Mouse (Mus musculus) hindbrain, embryonic 14.5 days (tissue): Measurements from ENCODE around the gene Brca2. TPM values are rescaled to one million over a fixed set of nuclear protein-coding genes. Genes with fewer than 3 reads are reported as not detected.

Source experiments
- ATAC-seq: fragments of 200-750 bp; cut with Nextera tagmentation; 2 replicates; pipeline ENCODE4 v1.8.0; 2017; ENCODE audit warnings: moderate number of reproducible peaks, mild to moderate bottlenecking, moderate TSS enrichment, moderate library complexity; ENCODE audit not compliant: low FRiP score
- DNase-seq: peaks from one replicate; pipeline ENCODE4 v3.0.0-alpha.2; 2015; ENCODE audit warnings: low spot score
- H3K27ac ChIP-seq: fragments of 300-500 bp; sonication (generic); 2 replicates; pipeline ENCODE4 v1.5.1; 2014; ENCODE audit warnings: mild to moderate bottlenecking, moderate library complexity
- H3K27me3 ChIP-seq: fragments of 300-500 bp; sonication (generic); 2 replicates; pipeline ENCODE4 v1.6.1; 2014; ENCODE audit warnings: mild to moderate bottlenecking, low read length, mixed read lengths; ENCODE audit not compliant: control insufficient read depth, insufficient read depth
- H3K36me3 ChIP-seq: fragments of 300-500 bp; sonication (generic); replicated peaks from 2 replicates; pipeline ENCODE4 v1.6.1; 2014; ENCODE audit not compliant: control insufficient read depth, insufficient read depth
- H3K4me1 ChIP-seq: fragments of 300-500 bp; sonication (generic); replicated peaks from 2 replicates; pipeline ENCODE4 v1.6.1; 2014; ENCODE audit warnings: antibody characterized with exemption, low read length, mixed read lengths; ENCODE audit not compliant: control insufficient read depth, insufficient read depth
- H3K4me2 ChIP-seq: fragments of 300-500 bp; sonication (generic); replicated peaks from 2 replicates; pipeline ENCODE4 v1.6.1; 2014; ENCODE audit warnings: mild to moderate bottlenecking, moderate library complexity
- H3K4me3 ChIP-seq: fragments of 300-500 bp; sonication (generic); replicated peaks from 2 replicates; pipeline ENCODE4 v1.5.1; 2014; ENCODE audit warnings: mild to moderate bottlenecking, low read length
- H3K9ac ChIP-seq: fragments of 300-500 bp; sonication (generic); 2 replicates; pipeline ENCODE4 v1.6.1; 2014
- H3K9me3 ChIP-seq: fragments of 300-500 bp; sonication (generic); 2 replicates; pipeline ENCODE4 v1.6.1; 2016; ENCODE audit warnings: low read length; ENCODE audit not compliant: control insufficient read depth
- WGBS: fragments of 180-500 bp; shearing (Covaris S2); extraction: QIAGEN DNeasy Blood & Tissue Kit; methylation state at CpG from one replicate; pipeline ENCODE4 v1.1.7; 2014; 5-methylcytosine and 5-hydroxymethylcytosine counted together
- polyA plus RNA-seq: library from polyadenylated mRNA; unstranded; fragments of >200 nt; fragmentation: Nextera tagmentation; extraction: Ambion mirVana; gene quantifications from 2 replicates; pipeline ENCODE4 v1.2.1, GENCODE M21; 2014

The Brca2 gene
- polyA plus RNA-seq, 1 experiment from 2014 or later, result 10.9 TPM

GRCm38 (mm10) chr5:150601441-150602230 lies 79.2 kb downstream of the Brca2 start:
- 56% methylated on average over 14 of the region's 14 CpGs for WGBS
- no peaks in the 10 kb centered on the region for H3K9me3 ChIP-seq
- H3K27ac ChIP-seq, result peak overlapping the region; percentile 41; the same call in 1 of the 2 replicates

GRCm38 (mm10) chr5:150606131-150606530 lies 83.7 kb downstream of the Brca2 start:
- no peaks in the 10 kb centered on the region for H3K9me3 ChIP-seq
- WGBS, result 97% methylated on average over 6 of the region's 6 CpGs
- H3K27ac ChIP-seq, result no peak overlapping the region
- no peak for ATAC-seq
- no peak overlapping the region for H3K4me3 ChIP-seq
- no peak for DNase-seq
- peaks cover 27% of the 10 kb centered on the region for H3K36me3 ChIP-seq
- no peak overlapping the region for H3K9ac ChIP-seq
- H3K4me1 ChIP-seq, result no peaks in the 10 kb centered on the region
- H3K4me2 ChIP-seq, result no peak overlapping the region
- no peaks in the 10 kb centered on the region for H3K27me3 ChIP-seq

More at GRCm38 (mm10) chr5:150601441-150602230, 79.2 kb downstream of the Brca2 start:
- Histone ChIP-seq H3K27me3 (peaks cover 3% of the 10 kb centered on the region; the same call in 1 of the 2 replicates), H3K9ac (no peak overlapping the region), H3K4me3 (no peak overlapping the region), H3K4me2 (no peak overlapping the region), H3K4me1 (no peaks in the 10 kb centered on the region), H3K36me3 (peaks cover 11% of the 10 kb centered on the region; the same call in 1 of the 2 replicates)
- ATAC-seq, result peak; percentile 62
- no peak for DNase-seq

GRCm38 (mm10) chr5:150607631-150608030 lies 85.2 kb downstream of the Brca2 start:
- Histone ChIP-seq H3K4me1 (no peaks in the 10 kb centered on the region), H3K27me3 (no peaks in the 10 kb centered on the region), H3K9me3 (no peaks in the 10 kb centered on the region), H3K36me3 (peaks cover 27% of the 10 kb centered on the region), H3K4me3 (no peak overlapping the region), H3K9ac (no peak overlapping the region), H3K27ac (no peak overlapping the region), H3K4me2 (no peak overlapping the region)
- 96% methylated on average over 8 of the region's 8 CpGs for WGBS
- DNase-seq, result no peak
- no peak for ATAC-seq

GRCm38 (mm10) chr5:150611136-150611535 lies 88.7 kb downstream of the Brca2 start:
- Histone ChIP-seq H3K9me3 (no peaks in the 10 kb centered on the region), H3K4me2 (no peak overlapping the region), H3K9ac (no peak overlapping the region), H3K36me3 (peaks cover 19% of the 10 kb centered on the region), H3K27me3 (no peaks in the 10 kb centered on the region), H3K4me1 (no peaks in the 10 kb centered on the region), H3K4me3 (no peak overlapping the region), H3K27ac (no peak overlapping the region)
- 69% methylated on average over 1 of the region's 1 CpGs for WGBS
- ATAC-seq (no peak), DNase-seq (no peak)

GRCm38 (mm10) chr5:150611697-150612096 lies 89.3 kb downstream of the Brca2 start:
- no peak overlapping the region for H3K27ac ChIP-seq
- no peaks in the 10 kb centered on the region for H3K9me3 ChIP-seq
- ATAC-seq (no peak), DNase-seq (no peak)
- WGBS, result 79% methylated on average over 12 of the region's 12 CpGs
- H3K9ac ChIP-seq, result no peak overlapping the region
- H3K4me3 ChIP-seq, result no peak overlapping the region
- H3K4me1 ChIP-seq, result no peaks in the 10 kb centered on the region
- H3K36me3 ChIP-seq, result peaks cover 15% of the 10 kb centered on the region
- H3K4me2 ChIP-seq, result no peak overlapping the region
- no peaks in the 10 kb centered on the region for H3K27me3 ChIP-seq

GRCm38 (mm10) chr5:150614054-150614453 lies 91.6 kb downstream of the Brca2 start:
- no peak for ATAC-seq
- H3K36me3 ChIP-seq, result no peaks in the 10 kb centered on the region
- no peak for DNase-seq
- H3K9ac ChIP-seq, result no peak overlapping the region
- no peaks in the 10 kb centered on the region for H3K9me3 ChIP-seq
- H3K4me3 ChIP-seq, result no peak overlapping the region
- no peak overlapping the region for H3K27ac ChIP-seq
- no peak overlapping the region for H3K4me2 ChIP-seq
- 93% methylated on average over 2 of the region's 2 CpGs for WGBS
- no peaks in the 10 kb centered on the region for H3K4me1 ChIP-seq
- no peaks in the 10 kb centered on the region for H3K27me3 ChIP-seq

GRCm38 (mm10) chr5:150616216-150616615 lies 93.8 kb downstream of the Brca2 start:
- Histone ChIP-seq H3K4me2 (no peak overlapping the region), H3K27ac (no peak overlapping the region), H3K9me3 (no peaks in the 10 kb centered on the region), H3K4me1 (no peaks in the 10 kb centered on the region), H3K9ac (no peak overlapping the region), H3K36me3 (no peaks in the 10 kb centered on the region), H3K4me3 (no peak overlapping the region), H3K27me3 (no peaks in the 10 kb centered on the region)
- 90% methylated on average over 2 of the region's 2 CpGs for WGBS
- DNase-seq (no peak), ATAC-seq (no peak)

GRCm38 (mm10) chr5:150616731-150617130 lies 94.3 kb downstream of the Brca2 start:
- no peak for DNase-seq
- 81% methylated on average over 3 of the region's 3 CpGs for WGBS
- H3K4me2 ChIP-seq, result no peak overlapping the region
- H3K9me3 ChIP-seq, result no peaks in the 10 kb centered on the region
- H3K27ac ChIP-seq, result no peak overlapping the region
- no peak overlapping the region for H3K4me3 ChIP-seq
- H3K27me3 ChIP-seq, result no peaks in the 10 kb centered on the region
- H3K4me1 ChIP-seq, result no peaks in the 10 kb centered on the region
- no peak for ATAC-seq
- no peak overlapping the region for H3K9ac ChIP-seq
- H3K36me3 ChIP-seq, result no peaks in the 10 kb centered on the region

GRCm38 (mm10) chr5:150618599-150619355 lies 96.3 kb downstream of the Brca2 start:
- Histone ChIP-seq H3K4me1 (no peaks in the 10 kb centered on the region), H3K4me2 (no peak overlapping the region), H3K9ac (no peak overlapping the region), H3K4me3 (no peak overlapping the region), H3K27ac (no peak overlapping the region), H3K9me3 (no peaks in the 10 kb centered on the region), H3K36me3 (no peaks in the 10 kb centered on the region), H3K27me3 (no peaks in the 10 kb centered on the region)
- no peak for ATAC-seq
- no peak for DNase-seq
- 91% methylated on average over 10 of the region's 10 CpGs for WGBS
